Mouse (Mus musculus) ES-Bruce4 (cell line): ENCODE data around the gene Dnajc13. TPM values are rescaled to one million over a fixed set of nuclear protein-coding genes. Genes with fewer than 3 reads are reported as not detected.

Experiments
- H3K27ac ChIP-seq: 2 replicates; pipeline ENCODE4 v1.5.1; 2012; ENCODE audit warnings: low read length, inconsistent platforms; ENCODE audit not compliant: insufficient read depth
- H3K27me3 ChIP-seq: 2 replicates; pipeline ENCODE4 v1.6.1; 2012; ENCODE audit warnings: mild to moderate bottlenecking, low read length, inconsistent platforms; ENCODE audit not compliant: control insufficient read depth, poor library complexity, insufficient read depth, severe bottlenecking
- H3K36me3 ChIP-seq: 2 replicates; pipeline ENCODE4 v1.6.1; 2012; ENCODE audit warnings: inconsistent platforms, mild to moderate bottlenecking, low read length, moderate library complexity; ENCODE audit not compliant: control insufficient read depth, poor library complexity, insufficient read depth, severe bottlenecking
- H3K4me1 ChIP-seq: one replicate; pipeline ENCODE4 v1.8.1; 2011; ENCODE audit warnings: low read length; ENCODE audit not compliant: control insufficient read depth, insufficient read depth
- H3K4me3 ChIP-seq: 2 replicates; pipeline ENCODE4 v1.5.1; 2011; ENCODE audit warnings: low read depth, mild to moderate bottlenecking, low read length
- H3K9ac ChIP-seq: 2 replicates; pipeline ENCODE4 v1.6.1; 2012; ENCODE audit warnings: low read depth, mild to moderate bottlenecking, inconsistent platforms; ENCODE audit not compliant: poor library complexity, severe bottlenecking
- H3K9me3 ChIP-seq: replicated peaks from 2 replicates; pipeline ENCODE4 v1.6.1; 2012; ENCODE audit warnings: mild to moderate bottlenecking, low read length, inconsistent platforms; ENCODE audit not compliant: control insufficient read depth, poor library complexity, insufficient read depth, severe bottlenecking
- CTCF ChIP-seq: IDR thresholded peaks from one replicate; pipeline ENCODE4 v1.8.1; 2011; ENCODE audit warnings: low read depth, low read length
- EP300 ChIP-seq: IDR thresholded peaks from 2 replicates; pipeline ENCODE4 v1.6.1; 2011; ENCODE audit warnings: low read depth, low read length; ENCODE audit not compliant: insufficient read depth
- POLR2A ChIP-seq: IDR thresholded peaks from one replicate; pipeline ENCODE4 v1.8.1; 2011; ENCODE audit warnings: low read length; ENCODE audit not compliant: insufficient read depth
- polyA plus RNA-seq: library from polyadenylated mRNA; stranded (reverse); fragments of >200 nt; gene quantifications from 2 replicates; pipeline ENCODE4 v1.2.4, GENCODE M21; 2011; ENCODE audit warnings: low read depth; ENCODE audit not compliant: missing spikeins, insufficient read depth, insufficient read length

Dnajc13 gene
- polyA plus RNA-seq, 1 experiment = 119 TPM

- no peaks in the 10 kb centered on the region for H3K27me3 ChIP-seq
- no peak for TF ChIP-seq CTCF
- H3K27ac ChIP-seq = no peak overlapping the region
- H3K4me1 ChIP-seq = no peaks in the 10 kb centered on the region
- H3K9ac ChIP-seq = no peak overlapping the region
- no peaks in the 10 kb centered on the region for H3K36me3 ChIP-seq
- no peak overlapping the region for H3K4me3 ChIP-seq
- H3K9me3 ChIP-seq = no peaks in the 10 kb centered on the region
These were observed 132.5 kb downstream of the Dnajc13 start for GRCm38 (mm10) chr9:104130141-104130755.

GRCm38 (mm10) chr9:104128110-104128509 lies 134.6 kb downstream of the Dnajc13 start:
- Histone ChIP-seq H3K9me3 (no peaks in the 10 kb centered on the region), H3K27ac (no peak overlapping the region), H3K9ac (no peak overlapping the region), H3K36me3 (no peaks in the 10 kb centered on the region), H3K27me3 (no peaks in the 10 kb centered on the region), H3K4me1 (peaks cover 1% of the 10 kb centered on the region), H3K4me3 (no peak overlapping the region)
- TF ChIP-seq EP300 (no peak), CTCF (no peak), POLR2A (no peak)

GRCm38 (mm10) chr9:104126833-104127232 lies 135.9 kb downstream of the Dnajc13 start, which contains the start of gene Ackr4:
TSS of gene Ackr4 (minus strand) at chr9:104126933.
- no peak for TF ChIP-seq POLR2A
- TF ChIP-seq CTCF = no peak
- TF ChIP-seq EP300 = no peak
- Histone ChIP-seq H3K4me1 (peaks cover 2% of the 10 kb centered on the region), H3K27me3 (no peaks in the 10 kb centered on the region), H3K36me3 (no peaks in the 10 kb centered on the region), H3K4me3 (no peak within 1 kb of the TSS), H3K9ac (no peak within 1 kb of the TSS), H3K9me3 (no peaks in the 10 kb centered on the region), H3K27ac (no peak within 1 kb of the TSS)

- H3K9ac ChIP-seq = no peak overlapping the region
- H3K27ac ChIP-seq = no peak overlapping the region
- peaks cover 2% of the 10 kb centered on the region for H3K4me1 ChIP-seq
- no peak overlapping the region for H3K4me3 ChIP-seq
- H3K9me3 ChIP-seq = no peaks in the 10 kb centered on the region
- no peaks in the 10 kb centered on the region for H3K36me3 ChIP-seq
- H3K27me3 ChIP-seq = no peaks in the 10 kb centered on the region
- TF ChIP-seq CTCF = no peak
- TF ChIP-seq POLR2A = no peak
- no peak for TF ChIP-seq EP300
These were observed 139.1 kb downstream of the Dnajc13 start for GRCm38 (mm10) chr9:104123622-104124021.

DNA sequence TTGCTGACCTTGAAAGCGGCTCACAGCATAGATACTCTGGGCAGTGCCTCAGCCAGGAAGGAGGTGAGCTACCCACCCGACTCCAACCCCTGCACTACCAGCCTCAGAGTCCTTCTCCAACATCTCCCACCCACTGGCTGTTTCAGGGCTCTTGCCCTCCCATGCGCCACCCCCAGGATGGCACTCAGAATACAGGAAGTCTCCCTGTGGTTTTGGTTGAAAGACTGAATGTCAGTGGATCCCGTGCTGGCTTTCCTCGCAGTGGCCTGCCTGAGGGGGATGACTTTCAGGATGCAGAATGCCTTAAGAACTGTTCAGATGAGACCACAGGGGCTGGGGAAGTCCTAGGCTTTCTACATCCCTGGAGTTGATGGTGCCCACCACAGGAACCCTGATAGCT lies 139.6 kb downstream of the Dnajc13 start:
- Histone ChIP-seq H3K27ac (no peak overlapping the region), H3K36me3 (no peaks in the 10 kb centered on the region)
- TF ChIP-seq POLR2A = no peak
- peak; percentile 4 for TF ChIP-seq CTCF
- TF ChIP-seq EP300 = no peak

DNA sequence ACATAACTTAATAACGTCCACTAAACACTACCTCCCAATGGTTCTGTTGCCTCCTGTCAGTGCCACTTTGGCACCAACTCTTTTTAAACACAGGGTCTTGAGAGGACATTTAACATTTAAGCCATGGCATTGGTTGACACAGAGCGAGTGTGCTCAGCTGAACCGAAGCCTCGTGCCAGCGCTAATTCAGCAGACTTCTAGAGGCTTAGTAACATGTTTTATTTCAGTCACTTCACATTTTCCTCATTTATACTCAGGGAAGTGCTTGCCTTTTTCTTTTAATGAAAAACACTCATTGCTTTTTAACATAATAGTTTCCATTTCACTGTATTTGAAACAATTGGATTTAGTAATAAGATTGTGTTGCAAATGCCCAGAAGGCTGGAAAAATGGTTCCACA lies 153.6 kb downstream of the Dnajc13 start:
- Histone ChIP-seq H3K36me3 (no peaks in the 10 kb centered on the region), H3K9ac (no peak overlapping the region), H3K27me3 (no peaks in the 10 kb centered on the region), H3K4me3 (no peak overlapping the region), H3K27ac (no peak overlapping the region), H3K9me3 (peaks cover 9% of the 10 kb centered on the region), H3K4me1 (no peaks in the 10 kb centered on the region)
- no peak for TF ChIP-seq POLR2A
- no peak for TF ChIP-seq EP300
- TF ChIP-seq CTCF = no peak

More for the DNA sequence above, 139.6 kb downstream of the Dnajc13 start:
- Histone ChIP-seq H3K9ac (no peak overlapping the region), H3K9me3 (no peaks in the 10 kb centered on the region), H3K27me3 (no peaks in the 10 kb centered on the region), H3K4me3 (no peak overlapping the region), H3K4me1 (peaks cover 2% of the 10 kb centered on the region)
